Mouse (Mus musculus) hindbrain, embryonic 14.5 days (tissue): ENCODE measurements around the gene Clint1. TPM values are rescaled to one million over a fixed set of nuclear protein-coding genes. Genes with fewer than 3 reads are reported as not detected.

Source experiments
- ATAC-seq: fragments of 200-750 bp; cut with Nextera tagmentation; 2 replicates; pipeline ENCODE4 v1.8.0; 2017; ENCODE audit warnings: moderate number of reproducible peaks, mild to moderate bottlenecking, moderate TSS enrichment, moderate library complexity; ENCODE audit not compliant: low FRiP score
- DNase-seq: peaks from one replicate; pipeline ENCODE4 v3.0.0-alpha.2; 2015; ENCODE audit warnings: low spot score
- H3K27ac ChIP-seq: fragments of 300-500 bp; sonication (generic); 2 replicates; pipeline ENCODE4 v1.5.1; 2014; ENCODE audit warnings: mild to moderate bottlenecking, moderate library complexity
- H3K27me3 ChIP-seq: fragments of 300-500 bp; sonication (generic); 2 replicates; pipeline ENCODE4 v1.6.1; 2014; ENCODE audit warnings: mild to moderate bottlenecking, low read length, mixed read lengths; ENCODE audit not compliant: control insufficient read depth, insufficient read depth
- H3K36me3 ChIP-seq: fragments of 300-500 bp; sonication (generic); replicated peaks from 2 replicates; pipeline ENCODE4 v1.6.1; 2014; ENCODE audit not compliant: control insufficient read depth, insufficient read depth
- H3K4me1 ChIP-seq: fragments of 300-500 bp; sonication (generic); replicated peaks from 2 replicates; pipeline ENCODE4 v1.6.1; 2014; ENCODE audit warnings: antibody characterized with exemption, low read length, mixed read lengths; ENCODE audit not compliant: control insufficient read depth, insufficient read depth
- H3K4me2 ChIP-seq: fragments of 300-500 bp; sonication (generic); replicated peaks from 2 replicates; pipeline ENCODE4 v1.6.1; 2014; ENCODE audit warnings: mild to moderate bottlenecking, moderate library complexity
- H3K4me3 ChIP-seq: fragments of 300-500 bp; sonication (generic); replicated peaks from 2 replicates; pipeline ENCODE4 v1.5.1; 2014; ENCODE audit warnings: mild to moderate bottlenecking, low read length
- H3K9ac ChIP-seq: fragments of 300-500 bp; sonication (generic); 2 replicates; pipeline ENCODE4 v1.6.1; 2014
- H3K9me3 ChIP-seq: fragments of 300-500 bp; sonication (generic); 2 replicates; pipeline ENCODE4 v1.6.1; 2016; ENCODE audit warnings: low read length; ENCODE audit not compliant: control insufficient read depth
- WGBS: fragments of 180-500 bp; shearing (Covaris S2); extraction: QIAGEN DNeasy Blood & Tissue Kit; methylation state at CpG from one replicate; pipeline ENCODE4 v1.1.7; 2014; 5-methylcytosine and 5-hydroxymethylcytosine counted together
- polyA plus RNA-seq: library from polyadenylated mRNA; unstranded; fragments of >200 nt; fragmentation: Nextera tagmentation; extraction: Ambion mirVana; gene quantifications from 2 replicates; pipeline ENCODE4 v1.2.1, GENCODE M21; 2014

Gene Clint1
- polyA plus RNA-seq, 1 experiment from 2014 or later, result 39.0 TPM

DNA sequence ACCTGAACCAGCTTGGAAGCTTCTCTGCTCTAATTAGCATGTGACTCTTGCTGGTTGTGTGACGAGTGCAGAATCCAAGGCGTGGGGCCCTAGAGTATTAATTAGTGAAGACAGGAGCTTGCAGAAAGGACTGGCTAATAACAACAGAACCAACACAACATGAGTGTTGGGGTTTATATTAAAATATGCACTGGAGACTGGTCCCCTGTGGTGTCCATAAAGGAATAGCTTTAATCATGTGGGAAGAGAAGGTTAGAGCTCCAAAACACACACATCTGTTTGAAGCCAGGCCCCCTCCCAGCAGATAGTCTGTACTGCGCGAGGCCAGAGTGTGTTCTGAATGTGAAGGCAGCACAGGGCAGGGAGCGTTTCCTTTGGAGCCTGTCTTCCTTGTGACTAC, 34.7 kb downstream of the Clint1 start:
- no peaks in the 10 kb centered on the region for H3K27me3 ChIP-seq
- peaks cover 9% of the 10 kb centered on the region; the same call in 1 of the 2 replicates for H3K4me1 ChIP-seq
- H3K9me3 ChIP-seq, result no peaks in the 10 kb centered on the region
- peaks cover 50% of the 10 kb centered on the region for H3K36me3 ChIP-seq
- DNase-seq (no peak), ATAC-seq (peak; percentile 59; the same call in 1 of the 2 replicates)
- H3K4me3 ChIP-seq, result no peak overlapping the region
- H3K4me2 ChIP-seq, result no peak overlapping the region
- peak overlapping the region; percentile 18; the same call in 1 of the 2 replicates for H3K27ac ChIP-seq
- H3K9ac ChIP-seq, result no peak overlapping the region
- 56% methylated on average over 5 of the region's 5 CpGs for WGBS

- no peak for DNase-seq
- no peak overlapping the region for H3K9ac ChIP-seq
- H3K4me3 ChIP-seq, result no peak overlapping the region
- no peaks in the 10 kb centered on the region for H3K27me3 ChIP-seq
- H3K4me2 ChIP-seq, result no peak overlapping the region
- H3K4me1 ChIP-seq, result 0 out of 2 replicates have a peak, but pooled peaks cover 5% of the 10 kb centered on the region
- H3K9me3 ChIP-seq, result no peaks in the 10 kb centered on the region
- 92% methylated on average over 9 of the region's 9 CpGs for WGBS
- no peak for ATAC-seq
- peaks cover 69% of the 10 kb centered on the region for H3K36me3 ChIP-seq
- no peak overlapping the region for H3K27ac ChIP-seq
Measured at GRCm38 (mm10) chr11:45888471-45889030, 36.7 kb downstream of the Clint1 start.

DNA sequence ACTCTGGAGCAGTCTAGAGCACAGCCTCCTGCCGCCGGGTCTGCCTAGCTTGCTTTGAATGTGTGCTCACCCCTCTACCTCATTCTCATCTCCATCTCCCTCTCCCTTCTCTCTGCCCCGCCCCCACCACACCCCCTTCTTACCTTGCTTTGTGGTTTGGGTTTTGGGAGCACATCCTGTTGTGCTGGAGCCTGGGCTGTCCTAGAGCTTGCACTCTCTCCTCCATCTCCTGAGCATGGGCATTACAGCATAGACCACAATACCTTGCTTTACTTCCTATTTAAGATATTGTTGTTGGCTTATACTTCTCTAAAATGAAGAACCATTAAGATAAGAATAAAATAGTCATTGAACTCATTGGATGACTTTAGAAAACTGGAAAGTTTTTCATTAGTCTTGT, 38.1 kb downstream of the Clint1 start:
- ATAC-seq (no peak), DNase-seq (no peak)
- H3K36me3 ChIP-seq, result peaks cover 79% of the 10 kb centered on the region
- no peaks in the 10 kb centered on the region for H3K9me3 ChIP-seq
- H3K4me1 ChIP-seq, result 0 out of 2 replicates have a peak, but pooled peaks cover 5% of the 10 kb centered on the region
- no peak overlapping the region for H3K4me2 ChIP-seq
- H3K9ac ChIP-seq, result no peak overlapping the region
- 88% methylated on average over 3 of the region's 3 CpGs for WGBS
- H3K4me3 ChIP-seq, result no peak overlapping the region
- H3K27me3 ChIP-seq, result no peaks in the 10 kb centered on the region
- H3K27ac ChIP-seq, result no peak overlapping the region

- DNase-seq, result no peak
- H3K9me3 ChIP-seq, result no peaks in the 10 kb centered on the region
- H3K4me1 ChIP-seq, result 0 out of 2 replicates have a peak, but pooled peaks cover 5% of the 10 kb centered on the region
- peaks cover 80% of the 10 kb centered on the region for H3K36me3 ChIP-seq
- H3K4me3 ChIP-seq, result no peak overlapping the region
- no peak for ATAC-seq
- H3K27ac ChIP-seq, result no peak overlapping the region
- no peaks in the 10 kb centered on the region for H3K27me3 ChIP-seq
- no peak overlapping the region for H3K4me2 ChIP-seq
- H3K9ac ChIP-seq, result no peak overlapping the region
- 92% methylated on average over 20 of the region's 20 CpGs for WGBS
Measured at GRCm38 (mm10) chr11:45890423-45890822, 38.6 kb downstream of the Clint1 start.

GRCm38 (mm10) chr11:45892861-45893360, 41.1 kb downstream of the Clint1 start:
- no peak overlapping the region for H3K4me3 ChIP-seq
- H3K36me3 ChIP-seq, result peaks cover 89% of the 10 kb centered on the region
- no peak overlapping the region for H3K4me2 ChIP-seq
- 94% methylated on average over 5 of the region's 5 CpGs for WGBS
- no peak for DNase-seq
- H3K4me1 ChIP-seq, result no peaks in the 10 kb centered on the region
- no peak for ATAC-seq
- no peak overlapping the region for H3K9ac ChIP-seq
- H3K27me3 ChIP-seq, result no peaks in the 10 kb centered on the region
- no peak overlapping the region for H3K27ac ChIP-seq
- no peaks in the 10 kb centered on the region for H3K9me3 ChIP-seq

- H3K9ac ChIP-seq, result no peak overlapping the region
- no peaks in the 10 kb centered on the region for H3K27me3 ChIP-seq
- ATAC-seq (no peak), DNase-seq (no peak)
- peaks cover 7% of the 10 kb centered on the region; the same call in 1 of the 2 replicates for H3K4me1 ChIP-seq
- peaks cover 52% of the 10 kb centered on the region for H3K36me3 ChIP-seq
- WGBS, result 86% methylated on average over 2 of the region's 2 CpGs
- no peak overlapping the region for H3K27ac ChIP-seq
- no peak overlapping the region for H3K4me2 ChIP-seq
- no peak overlapping the region for H3K4me3 ChIP-seq
- H3K9me3 ChIP-seq, result no peaks in the 10 kb centered on the region
Measured at GRCm38 (mm10) chr11:45897392-45897791, 45.5 kb downstream of the Clint1 start.

GRCm38 (mm10) chr11:45900233-45901015, 48.6 kb downstream of the Clint1 start:
- Histone ChIP-seq H3K27ac (0 out of 2 replicates have a peak overlapping the region, but pooled peaks have one; percentile 22), H3K36me3 (peaks cover 32% of the 10 kb centered on the region), H3K9ac (no peak overlapping the region), H3K4me3 (no peak overlapping the region), H3K4me1 (peaks cover 7% of the 10 kb centered on the region; the same call in 1 of the 2 replicates), H3K9me3 (no peaks in the 10 kb centered on the region), H3K27me3 (no peaks in the 10 kb centered on the region), H3K4me2 (no peak overlapping the region)
- WGBS, result 66% methylated on average over 11 of the region's 11 CpGs
- ATAC-seq (peak; percentile 70; the same call in 1 of the 2 replicates), DNase-seq (no peak)

- DNase-seq (no peak), ATAC-seq (no peak)
- Histone ChIP-seq H3K4me3 (no peak overlapping the region), H3K27me3 (no peaks in the 10 kb centered on the region), H3K4me2 (no peak overlapping the region), H3K27ac (no peak overlapping the region), H3K9ac (no peak overlapping the region), H3K9me3 (no peaks in the 10 kb centered on the region), H3K36me3 (peaks cover 57% of the 10 kb centered on the region), H3K4me1 (no peaks in the 10 kb centered on the region)
- WGBS, result 92% methylated on average over 8 of the region's 8 CpGs
Measured at GRCm38 (mm10) chr11:45906109-45906786, 54.4 kb downstream of the Clint1 start.

GRCm38 (mm10) chr11:45907301-45907700, 55.5 kb downstream of the Clint1 start:
- H3K36me3 ChIP-seq, result peaks cover 65% of the 10 kb centered on the region
- no peaks in the 10 kb centered on the region for H3K27me3 ChIP-seq
- H3K4me2 ChIP-seq, result no peak overlapping the region
- WGBS, result 66% methylated on average over 5 of the region's 5 CpGs
- no peak overlapping the region for H3K4me3 ChIP-seq
- no peaks in the 10 kb centered on the region for H3K4me1 ChIP-seq
- H3K27ac ChIP-seq, result no peak overlapping the region
- H3K9me3 ChIP-seq, result no peaks in the 10 kb centered on the region
- ATAC-seq (no peak), DNase-seq (no peak)
- no peak overlapping the region for H3K9ac ChIP-seq
